Mouse (Mus musculus) lung, postnatal 4 days (tissue): ENCODE measurements at regions not wholly inside any gene's neighbourhood (a gene's known extent, or its start where the extent isn't known, plus 50 kb on each side); places are given as distances from the start of the nearest gene placed in this dataset.

Experiments
- DNase-seq, 2 experiments: peaks; one replicate each; pipeline ENCODE4 v3.0.0; 2021

DNA sequence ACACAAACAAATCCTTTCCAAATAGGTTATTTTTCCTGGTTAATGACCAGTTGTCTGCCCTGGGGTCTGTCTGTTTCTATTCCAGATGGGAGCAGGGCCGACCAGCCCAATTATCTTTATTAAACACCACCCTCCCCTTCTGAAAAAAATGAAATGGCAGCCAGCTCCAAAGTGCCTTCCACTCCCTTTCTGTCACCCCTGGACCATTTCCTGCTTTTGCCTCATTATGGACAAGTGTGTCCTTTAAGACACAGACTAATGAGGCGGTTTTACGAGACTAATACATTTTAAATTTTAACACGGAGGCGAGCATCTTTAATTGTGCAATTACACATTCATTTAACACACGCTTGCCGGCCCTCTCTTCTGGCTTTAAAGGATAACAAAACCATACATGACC is 64.2 kb upstream of the Irx3 start:
- DNase-seq: no peak

DNA sequence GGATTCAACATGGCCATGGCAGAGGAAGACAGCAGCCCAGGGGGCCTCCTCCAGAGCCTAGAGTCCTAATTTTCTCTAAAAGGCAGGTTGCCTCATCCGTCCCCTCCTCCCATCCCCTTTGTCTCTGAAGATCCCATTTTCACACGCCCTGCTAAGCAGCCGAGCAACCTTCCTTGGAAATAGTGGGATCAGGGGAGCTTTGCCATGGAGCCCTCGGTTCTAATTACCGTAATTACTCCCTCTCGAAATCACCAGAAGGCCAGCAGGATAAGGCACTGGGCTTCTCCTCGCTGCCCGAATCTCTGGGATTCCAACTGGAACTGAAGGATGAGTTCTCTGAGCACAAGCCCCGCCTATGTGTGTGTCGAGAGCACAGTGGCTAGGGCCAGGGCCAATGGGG is 63.5 kb upstream of the Irx3 start:
- DNase-seq: no peak

DNA sequence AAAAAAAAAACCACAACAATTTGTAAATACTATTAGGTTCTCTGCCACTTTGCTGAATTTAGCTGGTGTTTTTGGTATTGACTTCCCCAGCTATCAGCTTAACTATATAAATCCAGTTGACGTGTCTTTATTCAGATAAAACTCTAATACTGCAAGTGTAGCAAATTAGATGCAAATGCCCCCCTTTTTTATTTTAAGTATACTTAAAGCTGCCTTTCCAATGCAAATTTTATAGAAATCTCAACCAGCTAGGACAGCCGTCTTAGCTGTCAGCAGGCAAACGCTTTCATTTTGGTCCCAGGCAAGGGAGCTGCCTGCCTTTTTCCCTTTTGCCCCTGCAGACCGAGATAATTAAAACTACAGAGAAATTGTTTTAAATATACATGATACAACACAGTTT is 61.6 kb upstream of the Irx3 start:
- DNase-seq: no peak

DNA sequence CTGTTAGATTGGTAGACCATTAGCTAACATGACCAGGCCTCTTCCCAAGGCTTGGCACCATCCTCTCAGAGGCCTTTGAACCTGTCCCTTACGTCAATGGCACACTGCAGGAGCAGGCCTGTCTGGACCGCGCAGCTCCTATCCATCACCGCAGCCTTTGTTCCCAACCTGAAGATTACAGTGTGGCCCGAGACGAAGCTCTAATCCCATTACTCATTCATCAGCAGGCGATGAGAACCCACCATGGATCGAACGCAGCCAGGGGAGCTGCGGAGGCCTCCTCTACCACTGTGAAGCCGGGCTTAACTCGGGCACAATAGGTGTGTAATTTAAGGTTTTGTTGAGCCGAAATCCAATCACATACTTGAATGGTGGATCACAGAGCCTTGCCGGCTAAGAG is 54.0 kb upstream of the Irx3 start:
- DNase-seq: no peak

DNA sequence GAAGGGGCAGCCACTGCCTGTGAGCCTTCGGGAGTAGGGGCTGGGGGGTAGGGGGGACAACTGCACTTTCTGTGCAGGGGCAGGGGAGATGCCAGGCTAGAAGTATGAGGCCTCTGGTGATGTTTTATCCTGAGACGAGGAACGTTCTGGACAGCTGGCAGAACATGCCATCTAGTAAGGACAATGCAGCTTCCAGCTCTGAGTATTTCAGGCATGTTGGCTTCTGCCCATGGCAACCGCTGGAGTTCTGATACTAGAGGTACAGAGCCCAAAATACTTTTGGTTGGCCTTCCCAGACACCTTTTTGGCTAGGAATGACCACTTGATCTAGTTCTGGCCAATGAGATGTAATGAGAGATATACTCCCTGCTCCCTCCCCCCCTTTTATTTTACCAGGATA is 52.5 kb upstream of the Irx3 start:
- no peak for DNase-seq

DNA sequence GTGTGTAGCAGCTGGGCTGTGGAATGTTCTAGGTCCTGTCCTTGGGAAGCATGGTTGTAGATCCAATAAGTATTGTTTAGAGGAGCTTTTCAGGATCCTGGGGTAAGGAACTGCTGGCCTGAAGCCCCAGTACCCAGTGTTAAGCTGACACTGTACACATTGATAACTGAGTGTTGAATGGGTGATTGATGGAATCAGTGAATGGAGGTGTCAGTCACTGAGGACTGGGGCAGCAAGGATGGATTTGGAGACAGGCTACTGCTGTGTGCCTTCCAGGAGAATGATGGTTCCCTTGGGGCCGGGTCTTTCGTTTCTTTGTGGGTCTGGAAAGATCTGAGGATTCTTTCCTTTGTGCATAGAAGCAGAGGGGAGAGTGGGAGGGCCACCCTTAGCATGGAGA is 51.9 kb upstream of the Irx3 start:
- no peak for DNase-seq

DNA sequence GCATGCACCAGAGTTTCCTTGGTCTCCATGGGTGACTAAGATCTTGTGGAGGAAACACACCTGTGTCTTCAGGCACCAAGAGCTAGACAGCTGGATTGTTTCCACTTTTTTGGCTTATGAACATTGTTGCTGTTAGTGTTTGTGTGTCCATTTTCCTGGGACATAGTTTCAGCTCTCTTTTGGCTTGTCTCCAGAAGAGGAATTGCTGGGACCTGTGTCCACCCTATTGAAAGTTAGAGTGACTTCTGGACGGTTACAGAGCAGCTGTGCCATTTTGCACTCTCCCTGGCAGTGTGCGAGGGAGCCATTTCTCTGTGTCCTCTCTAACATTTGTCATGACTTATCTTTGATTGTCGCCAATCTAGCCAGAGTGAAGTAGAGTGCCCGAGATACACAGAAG is 51.5 kb upstream of the Irx3 start:
- DNase-seq: peak; percentile 29 to 54
